Mouse (Mus musculus) lung, postnatal 0 days (tissue): ENCODE measurements at regions not wholly inside any gene's neighbourhood (a gene's known extent, or its start where the extent isn't known, plus 50 kb on each side); places are given as distances from the start of the nearest gene placed in this dataset.

Experiments used
- CTCF ChIP-seq: IDR thresholded peaks from 2 replicates; pipeline ENCODE4 v1.5.1; 2016; ENCODE audit warnings: antibody characterized with exemption, mild to moderate bottlenecking
- EP300 ChIP-seq: IDR thresholded peaks from 2 replicates; pipeline ENCODE4 v1.6.1; 2016; ENCODE audit warnings: antibody characterized with exemption, mild to moderate bottlenecking, control low read depth

DNA sequence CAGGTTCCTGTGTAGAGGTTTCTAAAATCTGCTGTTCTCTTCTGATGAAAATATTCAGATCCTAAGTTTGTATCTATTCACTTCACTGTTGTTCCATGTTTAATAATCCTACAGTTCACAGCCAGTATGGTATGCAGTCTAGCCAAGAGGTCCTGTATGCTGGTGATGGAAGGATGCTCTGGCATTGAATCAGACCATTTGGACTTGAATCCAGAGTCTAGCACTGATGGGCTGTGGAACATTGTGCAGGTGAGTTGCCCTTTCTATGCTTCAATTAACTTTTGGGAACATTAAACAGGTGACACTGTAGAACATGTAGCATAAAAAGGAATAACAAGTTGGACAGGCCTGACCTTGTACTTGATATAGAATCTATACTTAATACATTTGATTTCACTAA lies 267.9 kb downstream of the Etv1 start:
- TF ChIP-seq CTCF = no peak
- no peak for TF ChIP-seq EP300
